Mouse (Mus musculus): ENCODE data around the gene Gipc1. TPM values are rescaled to one million over a fixed set of nuclear protein-coding genes. Genes with fewer than 3 reads are reported as not detected.

Gene Gipc1
- polyA plus RNA-seq, 1 experiment from 2014 or later, result 192 TPM

GRCm38 (mm10) chr8:83664931-83665625 lies 12.6 kb downstream of the Gipc1 start:
- H3K27ac ChIP-seq (replicated peaks), result peak overlapping the region; percentile 85
- ATAC-seq (ENCODE audit: insufficient number of reproducible peaks, low FRiP score, low TSS enrichment, low read depth), result no peak

GRCm38 (mm10) chr8:83665969-83666865 lies 13.7 kb downstream of the Gipc1 start, which contains the start of gene Ptger1:
Ptger1 (plus strand) TSS chr8:83666678.
- Histone ChIP-seq H3K4me3 (replicated peaks) (no peak within 1 kb of the TSS), H3K4me1 (peaks cover 77% of the 10 kb centered on the region), H3K9me3 (replicated peaks) (no peaks in the 10 kb centered on the region), H3K27ac (replicated peaks) (peak within 1 kb of the TSS; percentile 83), H3K4me2 (replicated peaks) (peak within 1 kb of the TSS; percentile 71; the same call in 1 of the 2 replicates), H3K9ac (no peak within 1 kb of the TSS), H3K27me3 (no peaks in the 10 kb centered on the region), H3K36me3 (peaks cover 19% of the 10 kb centered on the region)
- ATAC-seq (ENCODE audit: insufficient number of reproducible peaks, low FRiP score, low TSS enrichment, low read depth), result peak; percentile 31
- 18% methylated on average over 14 of the region's 14 CpGs for WGBS

More at GRCm38 (mm10) chr8:83664931-83665625, 12.6 kb downstream of the Gipc1 start:
- Histone ChIP-seq H3K27me3 (no peaks in the 10 kb centered on the region), H3K9ac (no peak overlapping the region), H3K4me3 (replicated peaks) (no peak overlapping the region), H3K9me3 (replicated peaks) (no peaks in the 10 kb centered on the region), H3K4me2 (replicated peaks) (no peak overlapping the region), H3K36me3 (peaks cover 15% of the 10 kb centered on the region), H3K4me1 (peaks cover 88% of the 10 kb centered on the region)
- whole genome bisulfite sequencing, result 10% methylated on average over 2 of the region's 2 CpGs

- 86% methylated on average over 3 of the region's 3 CpGs for WGBS
- H3K9ac ChIP-seq, result no peak overlapping the region
- H3K4me3 ChIP-seq (replicated peaks), result no peak overlapping the region
- H3K36me3 ChIP-seq, result peaks cover 26% of the 10 kb centered on the region
- peak overlapping the region; percentile 83 for H3K27ac ChIP-seq (replicated peaks)
- H3K4me2 ChIP-seq (replicated peaks), result peak overlapping the region; percentile 32; the same call in 1 of the 2 replicates
- H3K9me3 ChIP-seq (replicated peaks), result no peaks in the 10 kb centered on the region
- no peaks in the 10 kb centered on the region for H3K27me3 ChIP-seq
- peaks cover 71% of the 10 kb centered on the region for H3K4me1 ChIP-seq
- 0 out of 2 replicates have a peak, but pooled peaks have one; percentile 0 for ATAC-seq (ENCODE audit: insufficient number of reproducible peaks, low FRiP score, low TSS enrichment, low read depth)
These were observed 14.4 kb downstream of the Gipc1 start for GRCm38 (mm10) chr8:83666866-83667234.

GRCm38 (mm10) chr8:83667526-83667925 lies 15.0 kb downstream of the Gipc1 start:
- Histone ChIP-seq H3K4me2 (replicated peaks) (peak overlapping the region; percentile 71; the same call in 1 of the 2 replicates), H3K36me3 (peaks cover 32% of the 10 kb centered on the region), H3K27ac (replicated peaks) (0 out of 2 replicates have a peak overlapping the region, but pooled peaks have one; percentile 83), H3K9me3 (replicated peaks) (no peaks in the 10 kb centered on the region), H3K4me1 (peaks cover 64% of the 10 kb centered on the region), H3K9ac (no peak overlapping the region), H3K4me3 (replicated peaks) (no peak overlapping the region), H3K27me3 (no peaks in the 10 kb centered on the region)
- no peak for ATAC-seq (ENCODE audit: insufficient number of reproducible peaks, low FRiP score, low TSS enrichment, low read depth)
- WGBS, result 82% methylated on average over 10 of the region's 10 CpGs

- WGBS, result 23% methylated on average over 80 of the region's 80 CpGs
- Histone ChIP-seq H3K9me3 (replicated peaks) (no peaks in the 10 kb centered on the region), H3K27ac (replicated peaks) (peak overlapping the region; percentile 31; the same call in 1 of the 2 replicates), H3K4me3 (replicated peaks) (peak overlapping the region; percentile 41), H3K4me1 (peaks cover 57% of the 10 kb centered on the region), H3K27me3 (no peaks in the 10 kb centered on the region), H3K9ac (no peak overlapping the region; the same call in 1 of the 2 replicates), H3K36me3 (peaks cover 39% of the 10 kb centered on the region), H3K4me2 (replicated peaks) (peak overlapping the region; percentile 71)
- ATAC-seq (ENCODE audit: insufficient number of reproducible peaks, low FRiP score, low TSS enrichment, low read depth), result 0 out of 2 replicates have a peak, but pooled peaks have one; percentile 22
These were observed 15.8 kb downstream of the Gipc1 start for GRCm38 (mm10) chr8:83668010-83668916.

GRCm38 (mm10) chr8:83669013-83669412 lies 16.5 kb downstream of the Gipc1 start:
- 0 out of 2 replicates have a peak overlapping the region, but pooled peaks have one; percentile 41 for H3K4me3 ChIP-seq (replicated peaks)
- H3K36me3 ChIP-seq, result peaks cover 38% of the 10 kb centered on the region

GRCm38 (mm10) chr8:83672936-83673335 lies 20.5 kb downstream of the Gipc1 start:
- H3K27me3 ChIP-seq, result no peaks in the 10 kb centered on the region
- WGBS, result 49% methylated on average over 5 of the region's 5 CpGs
- no peak for ATAC-seq (ENCODE audit: insufficient number of reproducible peaks, low FRiP score, low TSS enrichment, low read depth)
- H3K9ac ChIP-seq, result no peak overlapping the region
- H3K4me2 ChIP-seq (replicated peaks), result no peak overlapping the region
- H3K9me3 ChIP-seq (replicated peaks), result no peaks in the 10 kb centered on the region
- H3K4me3 ChIP-seq (replicated peaks), result no peak overlapping the region
- H3K36me3 ChIP-seq, result peaks cover 53% of the 10 kb centered on the region
- peaks cover 13% of the 10 kb centered on the region for H3K4me1 ChIP-seq
- no peak overlapping the region for H3K27ac ChIP-seq (replicated peaks)

More at GRCm38 (mm10) chr8:83669013-83669412, 16.5 kb downstream of the Gipc1 start:
- Histone ChIP-seq H3K27me3 (no peaks in the 10 kb centered on the region), H3K27ac (replicated peaks) (no peak overlapping the region), H3K9ac (no peak overlapping the region), H3K4me2 (replicated peaks) (peak overlapping the region; percentile 71; the same call in 1 of the 2 replicates), H3K9me3 (replicated peaks) (no peaks in the 10 kb centered on the region), H3K4me1 (peaks cover 52% of the 10 kb centered on the region)
- 81% methylated on average over 16 of the region's 16 CpGs for WGBS
- no peak for ATAC-seq (ENCODE audit: insufficient number of reproducible peaks, low FRiP score, low TSS enrichment, low read depth)

- Histone ChIP-seq H3K36me3 (peaks cover 66% of the 10 kb centered on the region), H3K4me3 (replicated peaks) (no peak overlapping the region), H3K4me2 (replicated peaks) (no peak overlapping the region), H3K9me3 (replicated peaks) (no peaks in the 10 kb centered on the region), H3K9ac (no peak overlapping the region), H3K27ac (replicated peaks) (no peak overlapping the region), H3K4me1 (no peaks in the 10 kb centered on the region), H3K27me3 (no peaks in the 10 kb centered on the region)
- no peak for ATAC-seq (ENCODE audit: insufficient number of reproducible peaks, low FRiP score, low TSS enrichment, low read depth)
- 91% methylated on average over 5 of the region's 5 CpGs for WGBS
These were observed 22.0 kb downstream of the Gipc1 start for GRCm38 (mm10) chr8:83674497-83674896.

GRCm38 (mm10) chr8:83679866-83680265 lies 27.4 kb downstream of the Gipc1 start:
- no peak for ATAC-seq (ENCODE audit: insufficient number of reproducible peaks, low FRiP score, low TSS enrichment, low read depth)
- Histone ChIP-seq H3K27me3 (no peaks in the 10 kb centered on the region), H3K4me1 (peaks cover 16% of the 10 kb centered on the region), H3K9me3 (replicated peaks) (no peaks in the 10 kb centered on the region), H3K27ac (replicated peaks) (no peak overlapping the region), H3K4me2 (replicated peaks) (no peak overlapping the region), H3K9ac (no peak overlapping the region), H3K4me3 (replicated peaks) (no peak overlapping the region), H3K36me3 (peaks cover 54% of the 10 kb centered on the region)
- 80% methylated on average over 12 of the region's 12 CpGs for WGBS

- Histone ChIP-seq H3K9ac (no peak overlapping the region), H3K4me3 (replicated peaks) (no peak overlapping the region), H3K9me3 (replicated peaks) (no peaks in the 10 kb centered on the region), H3K27ac (replicated peaks) (peak overlapping the region; percentile 85), H3K36me3 (peaks cover 59% of the 10 kb centered on the region), H3K4me1 (peaks cover 16% of the 10 kb centered on the region), H3K27me3 (no peaks in the 10 kb centered on the region), H3K4me2 (replicated peaks) (no peak overlapping the region)
- 45% methylated on average over 5 of the region's 5 CpGs for WGBS
- no peak for ATAC-seq (ENCODE audit: insufficient number of reproducible peaks, low FRiP score, low TSS enrichment, low read depth)
These were observed 28.1 kb downstream of the Gipc1 start for GRCm38 (mm10) chr8:83680603-83681002.

Data from embryonic facial prominence, embryonic 15.5 days (tissue).